ENCODE assay signal across 8 mouse cellular contexts in genomic region chr7:51540736-51541135, GRCm38 (mm10). TPM values are rescaled to one million over a fixed set of nuclear protein-coding genes. Genes with fewer than 3 reads are reported as not detected.
DNase-seq lines count a peak whose midpoint lies in the region; ATAC-seq and TF ChIP-seq lines count a peak whose summit lies in the region.

No protein-coding gene starts in this region.

- no peaks in the 10 kb centered on the region for H3K4me1 ChIP-seq in kidney, adult 2 months (ENCODE audit: control insufficient read depth, insufficient read depth, low read length)
- H3K4me1 ChIP-seq in kidney, embryonic 15.5 days, result no peaks in the 10 kb centered on the region
- no peaks in the 10 kb centered on the region for H3K4me1 ChIP-seq in MEL (ENCODE audit: control insufficient read depth in 1 of 2, insufficient read depth in 2 of 2, low read length in 2 of 2)

- H3K36me3 ChIP-seq in kidney, adult 2 months (ENCODE audit: control insufficient read depth, insufficient read depth, low read length), result no peaks in the 10 kb centered on the region
- no peaks in the 10 kb centered on the region for H3K36me3 ChIP-seq in kidney, embryonic 15.5 days
- no peaks in the 10 kb centered on the region for H3K36me3 ChIP-seq in MEL (ENCODE audit: control insufficient read depth in 1 of 2, insufficient read depth in 2 of 2, low read length in 2 of 2)

- no peak overlapping the region for H3K4me2 ChIP-seq in kidney, embryonic 15.5 days

- peak; percentile 17 for TF ChIP-seq RAD21 in MEL (IDR thresholded peaks at IDR 0.05; ENCODE audit: low read depth, low read length)

- H3K9me3 ChIP-seq in kidney, embryonic 15.5 days (replicated peaks), result no peaks in the 10 kb centered on the region
- no peaks in the 10 kb centered on the region for H3K9me3 ChIP-seq in MEL (replicated peaks; ENCODE audit: insufficient read depth, low read length)

- peak; percentile 58 for TF ChIP-seq CTCF in kidney, adult 2 months (conservative IDR thresholded peaks at IDR 0.05; ENCODE audit: insufficient read depth, insufficient read length, low read depth, low read length)
- TF ChIP-seq CTCF in MEL (IDR thresholded peaks at IDR 0.05 in 2 of 3, conservative IDR thresholded peaks at IDR 0.05 in 1 of 3; ENCODE audit: control insufficient read depth in 1 of 3, insufficient read depth in 1 of 3, low read depth in 2 of 3, low read length in 3 of 3, poor library complexity in 1 of 3, severe bottlenecking in 1 of 3), result peak in 2 of 3 experiments; percentile 22 to 43; a peak in 4 of 6 replicates

- no peak for ATAC-seq in kidney, embryonic 15.5 days (replicated peaks; ENCODE audit: low FRiP score)
- no peak for ATAC-seq in erythroid progenitor cell, adult 5-6 weeks (replicated peaks; ENCODE audit: low FRiP score, poor library complexity, severe bottlenecking)
- ATAC-seq in megakaryocyte, adult 5-6 weeks (ENCODE audit: poor library complexity, severe bottlenecking), result no peak

- no peak for TF ChIP-seq POLR2A in kidney, adult 2 months (IDR thresholded peaks at IDR 0.05; ENCODE audit: low read depth, low read length)
- TF ChIP-seq POLR2A in MEL (IDR thresholded peaks at IDR 0.05; ENCODE audit: control insufficient read depth in 1 of 2, insufficient read depth in 1 of 2, low read depth in 1 of 2, low read length in 2 of 2, poor library complexity in 1 of 2), result no peak

- no peak for TF ChIP-seq EP300 in MEL (IDR thresholded peaks at IDR 0.05; ENCODE audit: low read depth in 1 of 2, low read length in 2 of 2)

- no peak overlapping the region for H3K9ac ChIP-seq in kidney, embryonic 15.5 days
- no peak overlapping the region for H3K9ac ChIP-seq in MEL (ENCODE audit: control insufficient read depth, low read depth, low read length, poor library complexity, severe bottlenecking)

- 73% methylated on average over 6 of the region's 6 CpGs for WGBS in kidney, adult 2 months
- 71% methylated on average over 6 of the region's 6 CpGs for WGBS in kidney, embryonic 15.5 days

- no peak overlapping the region for H3K4me3 ChIP-seq in kidney, adult 2 months (ENCODE audit: insufficient read depth, low read depth, low read length)
- H3K4me3 ChIP-seq in kidney, embryonic 15.5 days (replicated peaks), result no peak overlapping the region
- no peak overlapping the region for H3K4me3 ChIP-seq in MEL (ENCODE audit: control insufficient read depth in 1 of 2, insufficient read depth in 1 of 2, low read depth in 2 of 2, low read length in 2 of 2)

- H3K79me2 ChIP-seq in MEL (ENCODE audit: control insufficient read depth, insufficient read depth, low read length, poor library complexity), result no peaks in the 10 kb centered on the region

- no peaks in the 10 kb centered on the region for H3K27me3 ChIP-seq in kidney, adult 2 months (replicated peaks; ENCODE audit: control insufficient read depth, insufficient read depth, low read length)
- H3K27me3 ChIP-seq in kidney, embryonic 15.5 days, result no peaks in the 10 kb centered on the region
- H3K27me3 ChIP-seq in MEL (ENCODE audit: control insufficient read depth in 1 of 2, insufficient read depth in 2 of 2, low read length in 2 of 2), result no peaks in the 10 kb centered on the region

- peak; percentile 45 for DNase-seq in kidney, adult 2 months
- peak; percentile 14 for DNase-seq in MEL (ENCODE audit: low read depth, low spot score)
- peak; percentile 39 to 43 for DNase-seq in cerebellum, adult 18-20 months
- DNase-seq in kidney, adult 9 months, result peak; percentile 60
- no peak for DNase-seq in left cerebral cortex, adult 8-10 months (ENCODE audit: low spot score in 2 of 2)

- H3K27ac ChIP-seq in kidney, adult 2 months (ENCODE audit: insufficient read depth, low read depth, low read length), result no peak overlapping the region
- H3K27ac ChIP-seq in kidney, embryonic 15.5 days, result no peak overlapping the region
- H3K27ac ChIP-seq in MEL (ENCODE audit: control insufficient read depth, low read depth, low read length), result no peak overlapping the region

TF ChIP-seq in MEL, 35 proteins besides CTCF, POLR2A, EP300 and RAD21:
- TF ChIP-seq MAFK (IDR thresholded peaks at IDR 0.05; ENCODE audit: borderline replicate concordance, low read depth, low read length) (no peak), TCF12 (IDR thresholded peaks at IDR 0.05; ENCODE audit: low read depth, low read length) (no peak), MEF2A (IDR thresholded peaks at IDR 0.05; ENCODE audit: extremely low read depth, insufficient replicate concordance, low read depth, low read length, poor library complexity, severe bottlenecking) (no peak), E2F4 (IDR thresholded peaks at IDR 0.05; ENCODE audit: borderline replicate concordance, low read depth, low read length) (no peak), POLR2AphosphoS2 (IDR thresholded peaks at IDR 0.05; ENCODE audit: low read length) (no peak), UBTF (IDR thresholded peaks at IDR 0.05; ENCODE audit: borderline replicate concordance, insufficient read depth, low read depth, low read length) (no peak), CHD2 (IDR thresholded peaks at IDR 0.05; ENCODE audit: low read length) (no peak)

RNA-seq across cellular contexts. Expression of gene Ano5, which starts 29.9 kb away (rescaled TPM):
- polyA plus RNA-seq in kidney, adult 2 months (2012; rRNA removed), result 0.64 and 0.91 TPM in 2 replicates
- 0.48 and 0.58 TPM in 2 replicates for polyA plus RNA-seq in kidney, embryonic 15.5 days (2015; fragmentation: Nextera tagmentation; extraction: Ambion mirVana)
- not detected in 2 replicates for total RNA-seq in MEL (2012; rRNA removed)
- polyA plus RNA-seq in MEL (2012; ENCODE audit: insufficient read depth in 1 of 2, insufficient read length in 2 of 2, low read depth in 1 of 2, low replicate concordance in 2 of 2, missing spikeins in 1 of 2), result not detected
- total RNA-seq in erythroid progenitor cell, adult 5-6 weeks (2015; ENCODE audit: low replicate concordance), result not detected in 2 replicates
- total RNA-seq in erythroid progenitor cell, adult 5-6 weeks (2017; ENCODE audit: low replicate concordance), result not detected in 2 replicates
- total RNA-seq in megakaryocyte, adult 5-6 weeks (2015), result not detected in 2 replicates
- total RNA-seq in megakaryocyte, adult 5-6 weeks (2017), result not detected in 2 replicates
- 1 to 10 TPM in 1 of 4 experiments, under 1 TPM in 3; 0.78 to 1.2 (median 0.82) TPM for total RNA-seq in left cerebral cortex, adult 8-10 months (2022)

Comparison
In these comparisons a context has a peak if more than half of its experiments do, and no peak if none do; other contexts are left out.
1. DNase-seq: peak in kidney, adult 2 months (single experiment), MEL (single experiment), cerebellum, adult 18-20 months (2 of 2) and kidney, adult 9 months (single experiment); none in left cerebral cortex, adult 8-10 months (0 of 2).